Mouse (Mus musculus): ENCODE data around the gene Ints11.

Ints11 gene

DNA sequence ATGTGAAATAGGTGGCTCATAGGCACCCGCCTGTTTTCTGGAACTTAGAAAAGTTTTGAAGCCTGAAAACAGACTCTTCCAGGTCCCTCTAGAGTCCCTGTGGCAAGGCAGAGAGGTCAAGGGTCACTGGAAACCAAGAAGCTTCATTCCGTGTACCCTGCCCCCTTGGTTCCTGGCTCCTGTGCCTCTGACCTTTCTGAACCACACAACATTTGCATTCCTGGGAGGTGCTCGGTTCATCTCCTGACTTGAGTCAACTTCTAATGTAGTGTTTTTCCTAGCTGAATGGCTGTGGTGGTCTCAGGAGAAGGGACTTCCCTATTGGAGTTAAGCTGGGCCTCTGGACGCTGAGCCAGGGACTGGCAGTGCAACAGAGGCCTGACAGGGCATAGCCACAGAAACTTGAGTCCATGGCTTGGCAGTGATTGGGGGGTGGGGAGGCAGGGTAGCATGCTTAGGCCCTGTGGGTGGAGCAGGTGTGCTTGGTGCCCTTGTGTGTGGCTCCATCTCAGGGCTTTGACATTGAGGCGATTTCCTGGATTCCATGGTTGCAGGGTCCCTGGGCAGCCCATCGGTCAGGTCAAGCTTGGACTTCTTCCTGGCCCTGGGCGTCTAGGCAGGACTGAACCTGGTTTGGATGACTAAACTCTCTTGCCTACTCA, 20.8 kb upstream of the Ints11 start:
- DNase-seq (ENCODE audit: low spot score): no peak

- DNase-seq (ENCODE audit: low spot score): no peak
These were observed 20.0 kb upstream of the Ints11 start for GRCm38 (mm10) chr4:155849391-155849790.

DNA sequence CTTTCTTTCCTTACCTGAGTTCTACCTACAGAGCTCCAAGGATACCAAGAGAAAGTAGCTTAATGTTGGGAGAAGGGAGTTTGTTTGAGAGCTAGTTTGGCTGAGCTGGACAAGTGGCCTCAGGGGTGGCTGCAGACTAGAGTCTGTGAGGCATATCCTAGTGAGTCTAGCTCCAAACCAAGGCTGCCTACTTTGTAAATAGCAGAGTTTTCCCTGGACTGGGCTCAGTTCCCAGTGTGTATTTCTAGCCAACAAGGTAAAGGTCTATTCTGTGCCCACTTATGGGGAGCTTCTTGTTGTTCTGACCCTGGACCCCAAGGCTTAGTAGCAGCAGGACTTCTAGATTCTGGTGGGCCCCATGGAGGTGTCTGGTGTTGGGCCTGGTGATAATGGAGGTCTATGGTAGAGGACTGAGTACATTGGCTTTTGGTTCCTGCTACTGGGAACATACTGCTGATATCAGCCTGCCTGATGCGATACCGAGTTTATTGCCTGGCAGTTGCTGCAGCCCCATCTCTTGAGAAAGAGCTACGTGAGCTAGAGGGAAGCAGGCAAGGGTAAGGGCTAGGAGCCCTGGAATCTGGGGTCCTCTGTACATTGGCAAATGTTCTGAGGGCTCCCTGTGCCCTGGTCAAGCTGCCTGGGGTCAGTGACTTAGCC, 19.4 kb upstream of the Ints11 start:
- DNase-seq (ENCODE audit: low spot score): no peak

GRCm38 (mm10) chr4:155851368-155851767, 18.0 kb upstream of the Ints11 start:
- no peak for DNase-seq (ENCODE audit: low spot score)

DNA sequence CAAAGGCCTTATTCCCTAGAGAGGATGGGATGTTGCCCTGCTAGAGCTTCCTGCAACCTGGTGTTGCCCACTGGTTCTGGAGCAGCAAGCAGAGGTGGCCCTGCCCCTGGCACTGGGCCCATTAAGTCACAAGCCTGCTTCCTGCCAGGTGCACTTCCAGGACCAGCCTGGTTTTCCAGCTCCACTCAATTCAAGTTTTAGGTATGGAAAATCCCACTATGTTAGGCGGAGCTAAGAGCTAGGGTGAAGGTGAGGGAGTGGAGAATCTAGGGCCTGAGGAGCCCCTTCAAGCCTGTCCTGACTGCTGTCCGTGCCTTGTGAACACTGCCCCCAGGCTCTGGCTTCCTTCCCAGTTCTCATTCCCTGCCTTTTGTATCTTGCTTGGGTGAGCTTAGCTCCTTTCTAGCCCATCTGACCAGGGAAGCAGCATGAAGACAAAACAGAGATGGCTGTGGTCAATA, 17.4 kb upstream of the Ints11 start:
- no peak for DNase-seq (ENCODE audit: low spot score)

DNA sequence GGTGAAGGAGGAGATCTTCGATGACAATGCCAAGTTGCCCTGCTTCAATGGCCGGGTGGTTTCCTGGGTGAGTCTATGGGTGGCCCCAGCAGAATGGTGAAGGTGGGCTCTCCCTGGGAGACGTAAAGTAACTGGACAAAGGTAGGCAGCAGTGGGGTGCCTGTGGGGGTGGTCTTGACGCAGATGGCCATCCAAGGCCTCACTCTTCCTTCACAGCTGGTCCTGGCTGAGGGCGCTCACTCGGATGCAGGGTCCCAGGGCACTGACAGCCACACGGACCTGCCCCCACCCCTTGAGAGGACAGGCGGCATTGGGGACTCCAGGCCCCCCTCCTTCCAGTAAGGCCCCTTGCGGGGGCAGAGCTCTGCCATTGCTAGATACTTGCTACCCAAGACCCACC, 15.9 kb upstream of the Ints11 start:
- DNase-seq (ENCODE audit: low spot score): no peak

DNA sequence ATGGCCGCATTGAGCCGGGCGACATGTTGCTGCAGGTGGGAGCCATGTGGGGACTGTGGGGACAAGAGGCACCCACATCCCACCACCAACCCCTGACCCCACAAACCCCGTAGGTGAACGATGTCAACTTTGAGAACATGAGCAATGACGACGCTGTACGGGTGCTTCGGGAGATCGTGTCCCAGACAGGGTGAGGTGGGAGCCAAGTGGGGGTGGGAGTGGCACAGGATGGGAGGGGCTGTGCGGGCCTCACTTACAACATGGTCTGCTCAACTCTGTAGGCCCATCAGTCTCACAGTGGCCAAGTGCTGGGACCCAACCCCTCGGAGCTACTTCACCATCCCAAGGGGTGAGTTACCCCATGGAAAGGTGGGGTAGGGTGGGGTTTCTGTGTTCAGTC, 14.4 kb upstream of the Ints11 start:
- DNase-seq (ENCODE audit: low spot score): no peak

DNA sequence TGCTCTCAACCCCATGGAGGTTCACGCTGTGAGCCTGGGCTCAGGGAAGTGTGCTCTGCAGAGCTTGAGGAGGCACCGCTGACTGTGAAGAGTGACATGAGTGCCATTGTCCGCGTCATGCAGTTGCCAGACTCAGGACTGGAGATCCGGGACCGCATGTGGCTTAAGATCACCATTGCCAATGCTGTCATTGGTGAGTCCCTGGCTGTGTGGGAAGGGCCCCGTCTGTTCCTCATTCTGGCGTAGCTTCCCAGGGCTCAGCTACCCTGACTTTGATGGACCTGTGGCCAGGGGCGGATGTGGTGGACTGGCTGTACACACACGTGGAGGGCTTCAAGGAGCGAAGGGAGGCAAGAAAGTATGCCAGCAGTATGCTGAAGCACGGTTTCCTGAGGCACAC, 13.3 kb upstream of the Ints11 start:
- no peak for DNase-seq (ENCODE audit: low spot score)

GRCm38 (mm10) chr4:155856881-155857280, 12.5 kb upstream of the Ints11 start:
- no peak for DNase-seq (ENCODE audit: low spot score)

GRCm38 (mm10) chr4:155859318-155859717, 10.0 kb upstream of the Ints11 start:
- DNase-seq (ENCODE audit: low spot score): no peak

- DNase-seq (ENCODE audit: low spot score): no peak
These were observed 7.6 kb upstream of the Ints11 start for GRCm38 (mm10) chr4:155861787-155862186.

DNA sequence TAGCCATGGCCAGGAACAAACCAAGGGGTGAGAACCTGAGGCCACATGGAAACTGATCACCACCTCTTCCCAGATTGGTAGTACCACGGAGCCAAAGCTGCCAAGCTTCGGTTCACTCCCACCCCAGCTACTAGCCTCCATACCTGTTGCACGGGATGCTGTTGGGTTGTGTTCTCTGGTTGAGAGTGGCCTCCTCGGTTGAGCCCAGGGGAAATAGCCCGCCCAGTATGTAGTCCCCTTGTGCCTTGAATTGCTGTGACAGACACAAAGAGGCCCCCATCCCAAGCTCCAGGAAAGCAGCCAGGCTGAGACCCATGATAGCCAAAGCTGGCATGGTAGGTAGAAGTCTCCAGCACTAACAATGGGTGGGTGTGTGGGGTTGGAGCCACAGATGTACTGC, 6.3 kb upstream of the Ints11 start, which contains the start of gene Tas1r3:
Tas1r3 (minus strand) TSS at position 362 of the 400 bp plus-strand sequence.
- DNase-seq (ENCODE audit: low spot score): no peak

- no peak for DNase-seq (ENCODE audit: low spot score)
These were observed 590 bp upstream of the Ints11 start for GRCm38 (mm10) chr4:155868614-155869298.

GRCm38 (mm10) chr4:155871404-155871803, 2.1 kb downstream of the Ints11 start:
- DNase-seq (ENCODE audit: low spot score): no peak

- DNase-seq (ENCODE audit: low spot score): no peak
These were observed 14.2 kb downstream of the Ints11 start for GRCm38 (mm10) chr4:155883587-155883986.

DNA sequence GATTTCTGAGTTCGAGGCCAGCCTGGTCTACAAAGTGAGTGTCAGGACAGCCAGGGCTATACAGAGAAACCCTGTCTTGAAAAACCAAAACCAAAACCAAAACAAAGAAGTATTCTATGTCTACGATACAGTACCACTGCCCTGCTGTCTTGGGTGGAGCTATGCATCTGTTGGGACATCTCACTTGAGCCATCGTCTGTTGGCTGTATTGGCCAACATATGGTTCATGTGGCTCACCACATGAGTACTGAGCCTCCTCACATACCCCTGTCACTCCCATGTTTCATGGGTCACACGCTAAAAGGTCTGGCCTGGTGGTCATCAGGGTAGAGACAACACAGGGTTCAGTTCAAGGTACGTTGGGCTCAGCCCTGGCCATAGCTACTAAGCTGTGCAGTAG, 17.0 kb downstream of the Ints11 start:
- no peak for DNase-seq (ENCODE audit: low spot score)

DNA sequence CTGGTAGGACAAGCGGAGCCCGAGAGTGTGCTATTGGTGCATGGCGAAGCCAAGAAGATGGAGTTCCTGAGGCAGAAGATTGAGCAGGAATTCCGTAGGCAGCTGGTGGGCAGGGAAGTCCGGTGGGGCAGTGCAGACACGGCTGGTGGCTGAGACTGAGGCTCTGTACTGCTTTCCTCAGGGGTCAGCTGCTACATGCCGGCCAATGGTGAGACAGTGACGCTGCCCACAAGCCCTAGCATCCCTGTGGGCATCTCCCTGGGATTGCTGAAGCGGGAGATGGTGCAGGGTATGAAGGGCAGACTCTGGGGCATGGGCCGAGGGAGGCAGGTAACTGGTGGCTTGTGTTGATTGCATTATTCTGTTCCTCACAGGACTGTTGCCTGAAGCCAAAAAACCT, 18.3 kb downstream of the Ints11 start:
- no peak for DNase-seq (ENCODE audit: low spot score)

GRCm38 (mm10) chr4:155888181-155888580, 18.8 kb downstream of the Ints11 start:
- DNase-seq (ENCODE audit: low spot score): no peak

- no peak for DNase-seq (ENCODE audit: low spot score)
These were observed 20.0 kb downstream of the Ints11 start for GRCm38 (mm10) chr4:155889316-155889715.

DNA sequence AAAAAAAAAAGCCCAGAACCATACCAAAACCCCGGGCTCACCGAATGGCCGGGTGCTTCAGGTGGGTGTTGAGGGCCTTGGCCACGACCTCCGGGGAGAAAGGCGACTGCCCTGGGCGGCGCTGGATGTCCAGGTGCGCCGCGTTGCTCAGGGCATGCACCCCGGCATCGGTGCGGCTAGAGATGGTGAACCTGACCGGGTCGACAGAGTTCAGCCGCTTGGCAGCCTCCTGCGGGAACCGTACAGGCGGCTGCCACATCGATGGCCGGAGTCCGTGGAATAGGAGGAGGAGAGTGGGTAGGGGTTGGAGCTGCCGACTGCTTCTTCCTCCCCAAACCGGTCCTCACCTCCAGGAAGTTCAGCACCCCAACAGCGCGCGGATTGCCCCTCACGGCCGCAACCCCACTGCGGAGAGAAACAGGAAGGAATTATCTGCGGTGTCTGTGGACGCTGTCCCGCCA, 21.7 kb downstream of the Ints11 start:
- DNase-seq (ENCODE audit: low spot score): no peak

- peak; percentile 91 for DNase-seq (ENCODE audit: low spot score)
These were observed 22.2 kb downstream of the Ints11 start, which contains the start of the genes Pusl1 and Acap3 for GRCm38 (mm10) chr4:155891551-155892001. Gene Pusl1, minus strand, starts transcription at chr4:155891781. Gene Acap3, plus strand, starts transcription at chr4:155891822.

DNA sequence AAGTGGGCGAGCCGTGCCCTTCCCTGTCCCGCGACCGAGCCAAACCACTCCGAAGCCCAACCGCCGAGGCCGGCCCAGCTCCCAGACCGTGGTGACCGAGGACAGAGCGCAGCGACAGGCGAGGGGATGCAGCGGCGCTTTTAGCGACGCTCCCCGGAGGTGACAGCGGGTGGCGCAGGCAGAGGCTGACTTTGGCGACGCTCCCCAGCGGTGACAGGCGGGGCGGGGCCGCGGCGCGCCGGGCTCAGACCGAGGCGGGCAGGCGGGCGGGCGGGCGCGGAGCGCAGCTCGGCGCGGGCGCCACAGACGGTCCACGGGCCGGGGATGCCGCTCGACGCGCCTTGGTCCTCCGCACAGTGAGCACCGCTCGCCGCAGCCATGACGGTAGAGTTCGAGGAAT, 22.7 kb downstream of the Ints11 start:
- DNase-seq (ENCODE audit: low spot score): no peak

Data from urinary bladder, postnatal 10 days (tissue).